Mouse (Mus musculus) neutrophil, adult 83 days (primary cell): ENCODE data around the gene Asb5. TPM values are rescaled to one million over a fixed set of nuclear protein-coding genes. Genes with fewer than 3 reads are reported as not detected.

Source experiments
- total RNA-seq, 2 experiments: library from RNA; stranded (reverse); gene quantifications; one replicate each; pipeline ENCODE4 v1.2.4; 2023

Asb5 gene
- total RNA-seq: under 1 TPM in 1 of 2 experiments, not detected in 1; 0.72 TPM

DNA sequence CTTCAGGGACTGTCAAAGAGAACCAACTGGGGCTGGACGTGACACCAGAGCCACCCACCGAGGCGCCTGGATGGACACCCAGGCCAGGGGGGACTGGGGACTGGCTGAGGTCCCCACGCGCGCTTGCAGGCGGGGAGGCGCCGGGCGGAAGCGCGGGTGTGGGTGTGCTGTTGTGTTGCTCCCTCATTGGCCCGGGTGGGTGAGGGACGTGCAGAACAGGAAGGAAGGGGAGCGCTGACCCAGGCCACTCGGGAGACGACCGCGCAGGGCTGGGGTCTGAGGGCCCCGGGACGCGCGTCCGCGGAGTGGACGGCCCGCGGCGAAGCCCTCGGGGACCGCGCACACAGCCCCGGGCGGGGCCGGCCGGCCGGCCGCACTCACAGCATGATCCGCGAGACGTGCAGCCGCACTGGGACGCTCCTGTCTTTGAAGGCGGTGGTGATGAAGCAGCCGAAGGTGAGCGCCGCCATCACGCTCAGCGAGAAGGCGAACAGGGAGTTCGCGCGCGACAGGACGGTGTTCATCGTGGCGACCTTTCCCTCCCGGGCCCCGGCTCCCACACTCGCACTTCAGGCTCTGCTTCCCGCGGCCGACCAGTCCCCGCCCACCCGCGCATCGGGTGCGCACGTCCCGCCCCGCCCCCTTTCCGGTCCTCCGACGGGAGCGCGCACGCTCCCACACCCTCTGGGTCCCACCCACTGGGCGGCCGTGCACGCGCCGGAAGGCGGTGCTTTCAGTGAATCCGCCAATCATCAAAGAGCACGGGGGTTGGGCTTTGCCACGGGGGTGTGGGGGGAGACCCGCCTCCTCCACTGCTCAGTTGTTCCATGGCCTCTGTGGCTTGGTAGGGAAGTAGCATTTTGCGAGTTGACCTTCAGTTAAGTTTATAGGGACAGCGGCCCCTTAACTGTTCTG, at the start of gene Asb5, which contains the start of gene Spcs3:
Asb5 (plus strand) TSS at position 199 of the 915 bp plus-strand sequence.
Spcs3 (minus strand) TSS at position 617 of the 915 bp plus-strand sequence.

DNA sequence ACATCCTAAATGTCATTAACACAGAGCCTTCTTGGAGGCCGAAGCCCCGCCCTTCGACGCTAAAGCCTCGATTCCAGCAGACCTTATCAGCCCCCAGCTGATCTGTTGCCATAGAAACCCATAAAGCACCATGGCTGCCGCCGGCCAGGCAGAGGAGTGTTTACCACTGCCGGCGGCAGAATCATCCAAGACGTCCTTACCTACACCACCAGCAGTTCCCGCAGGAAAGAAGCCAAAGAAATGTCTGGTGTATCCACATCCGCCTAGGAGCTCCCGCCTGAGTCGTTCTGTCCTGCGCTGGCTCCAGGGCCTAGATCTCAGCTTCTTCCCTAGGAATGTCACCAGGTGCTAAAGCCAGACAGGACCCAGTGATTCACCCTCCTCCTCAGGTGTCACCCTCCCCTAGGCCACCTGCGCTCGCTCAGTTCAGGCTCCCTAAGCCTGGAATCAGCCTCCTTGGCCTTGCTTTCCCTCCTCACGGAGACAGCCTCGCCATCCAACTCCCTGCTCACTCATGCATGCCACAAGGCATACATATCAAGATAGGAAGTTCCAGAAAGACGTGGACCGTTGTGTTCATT, 71.4 kb downstream of the Asb5 start, which contains the start of gene Spata4:
Spata4 (plus strand) TSS at position 111 of the 581 bp plus-strand sequence.

Other genes starting within 250 kb of the Asb5 start
- 10 to 100 TPM; 54.0 to 54.4 TPM for gene Spcs3, start 418 bp downstream of the Asb5 start, total RNA-seq
- not detected for gene Spata4, start 71.2 kb downstream of the Asb5 start, total RNA-seq